Mouse (Mus musculus) cerebellum, adult 9-10 months (tissue): Measurements from ENCODE around the gene Gstt4.
"Not testable (repeated sequence)": the region's sequence is repeated elsewhere in the genome, so short reads cannot be mapped to it uniquely, and the experiment has no call there.

Source experiments
- DNase-seq: peaks from one replicate; pipeline ENCODE4 v3.0.0; 2022

The Gstt4 gene

GRCm38 (mm10) chr10:75822443-75822842 lies at the start of gene Gstt4:
TSS of gene Gstt4 (minus strand) at chr10:75822543.
- no peak for DNase-seq

- no peak for DNase-seq
Measured at GRCm38 (mm10) chr10:75861587-75861986, 39.2 kb upstream of the Gstt4 start.

GRCm38 (mm10) chr10:75860746-75861145 lies 38.4 kb upstream of the Gstt4 start:
- DNase-seq: peak; percentile 72

- DNase-seq: peak; percentile 90
Measured at GRCm38 (mm10) chr10:75859786-75860470, 37.6 kb upstream of the Gstt4 start, which contains the start of gene Mif. TSS of gene Mif (minus strand) at chr10:75860240.

- DNase-seq: peak; percentile 66
Measured at GRCm38 (mm10) chr10:75859107-75859746, 36.9 kb upstream of the Gstt4 start.

GRCm38 (mm10) chr10:75857598-75857997 lies 35.3 kb upstream of the Gstt4 start:
- peak; percentile 45 for DNase-seq

- DNase-seq: no peak
Measured at GRCm38 (mm10) chr10:75856976-75857375, 34.6 kb upstream of the Gstt4 start.

- DNase-seq: no peak
Measured at GRCm38 (mm10) chr10:75856155-75856907, 34.0 kb upstream of the Gstt4 start.

GRCm38 (mm10) chr10:75855416-75855981 lies 33.2 kb upstream of the Gstt4 start:
- no peak for DNase-seq

- no peak for DNase-seq
Measured at GRCm38 (mm10) chr10:75854791-75855190, 32.4 kb upstream of the Gstt4 start.

GRCm38 (mm10) chr10:75854096-75854495 lies 31.8 kb upstream of the Gstt4 start:
- DNase-seq: no peak

- peak; percentile 93 for DNase-seq
Measured at GRCm38 (mm10) chr10:75853452-75853851, 31.1 kb upstream of the Gstt4 start.

- no peak for DNase-seq
Measured at GRCm38 (mm10) chr10:75852539-75853125, 30.3 kb upstream of the Gstt4 start.

GRCm38 (mm10) chr10:75851681-75852080 lies 29.3 kb upstream of the Gstt4 start:
- DNase-seq: no peak

- no peak for DNase-seq
Measured at GRCm38 (mm10) chr10:75851076-75851475, 28.7 kb upstream of the Gstt4 start.

- no peak for DNase-seq
Measured at GRCm38 (mm10) chr10:75848382-75848781, 26.0 kb upstream of the Gstt4 start.

GRCm38 (mm10) chr10:75845306-75845930 lies 23.1 kb upstream of the Gstt4 start:
- no peak for DNase-seq

GRCm38 (mm10) chr10:75844800-75845199 lies 22.5 kb upstream of the Gstt4 start:
- DNase-seq: no peak

- DNase-seq: not testable (repeated sequence)
Measured at GRCm38 (mm10) chr10:75843898-75844297, 21.6 kb upstream of the Gstt4 start.

GRCm38 (mm10) chr10:75839092-75839491 lies 16.7 kb upstream of the Gstt4 start:
- DNase-seq: no peak

GRCm38 (mm10) chr10:75837248-75837759 lies 15.0 kb upstream of the Gstt4 start, which contains the start of gene Gstt2:
TSS of gene Gstt2 (minus strand) at chr10:75837424.
- peak; percentile 93 for DNase-seq
